8 mouse cellular contexts compared by ENCODE assay signal in the genomic region with DNA sequence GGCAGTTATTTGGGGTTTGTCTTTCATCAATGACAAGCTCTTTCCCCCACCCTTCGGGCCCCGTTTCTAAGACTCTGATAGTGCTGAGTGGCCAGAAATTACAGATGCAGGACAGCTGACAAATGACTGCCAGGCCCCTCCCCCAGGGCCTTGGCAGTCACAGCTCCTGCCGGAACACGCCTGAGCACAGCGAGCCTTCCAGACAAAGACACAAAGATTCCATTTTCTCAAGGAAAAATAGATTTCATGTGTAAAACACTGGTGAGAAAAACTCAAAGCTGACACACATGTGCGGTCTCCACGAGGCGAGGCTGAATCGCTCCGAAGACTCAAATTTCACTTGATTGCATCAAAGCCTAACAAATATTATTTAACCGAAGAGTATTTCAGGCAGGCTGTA.
DNase-seq lines count a peak whose midpoint lies in the region; ATAC-seq and TF ChIP-seq lines count a peak whose summit lies in the region.

No protein-coding gene starts in this region.

- TF ChIP-seq CTCF in CH12.LX (conservative IDR thresholded peaks at IDR 0.05 in 1 of 2, IDR thresholded peaks at IDR 0.05 in 1 of 2; ENCODE audit: low read depth in 2 of 2, low read length in 2 of 2), result no peak

- ATAC-seq in stomach, embryonic 15.5 days (ENCODE audit: insufficient read depth, low FRiP score, low read depth), result peak; percentile 88
- ATAC-seq in megakaryocyte, adult 5-6 weeks (ENCODE audit: poor library complexity, severe bottlenecking), result no peak

- H3K36me3 ChIP-seq in CH12.LX (replicated peaks in 1 of 2; ENCODE audit: control insufficient read depth in 1 of 2, insufficient read depth in 1 of 2, low read length in 1 of 2), result peaks cover 0 to 16% of the 10 kb centered on the region in 2 experiments
- peaks cover 40% of the 10 kb centered on the region for H3K36me3 ChIP-seq in hindbrain, embryonic 10.5 days
- no peaks in the 10 kb centered on the region for H3K36me3 ChIP-seq in stomach, embryonic 15.5 days

- H3K9me3 ChIP-seq in CH12.LX (replicated peaks; ENCODE audit: low read length), result no peaks in the 10 kb centered on the region
- no peaks in the 10 kb centered on the region for H3K9me3 ChIP-seq in hindbrain, embryonic 10.5 days
- H3K9me3 ChIP-seq in stomach, embryonic 15.5 days, result no peaks in the 10 kb centered on the region

- H3K4me2 ChIP-seq in CH12.LX (ENCODE audit: insufficient read depth, low read depth, poor library complexity, severe bottlenecking), result peak overlapping the region; percentile 90
- H3K4me2 ChIP-seq in stomach, embryonic 15.5 days, result peak overlapping the region; percentile 31

- 29% methylated on average over 11 of the region's 11 CpGs for WGBS in hindbrain, embryonic 10.5 days
- WGBS in stomach, embryonic 15.5 days, result 20% methylated on average over 11 of the region's 11 CpGs

- H3K9ac ChIP-seq in CH12.LX (ENCODE audit: insufficient read depth, low read depth), result peak overlapping the region; percentile 70
- no peak overlapping the region for H3K9ac ChIP-seq in stomach, embryonic 15.5 days

- no peaks in the 10 kb centered on the region for H3K27me3 ChIP-seq in CH12.LX (replicated peaks)
- no peaks in the 10 kb centered on the region for H3K27me3 ChIP-seq in hindbrain, embryonic 10.5 days (ENCODE audit: insufficient read depth, poor library complexity, severe bottlenecking)
- H3K27me3 ChIP-seq in stomach, embryonic 15.5 days (replicated peaks), result no peaks in the 10 kb centered on the region

- H3K4me1 ChIP-seq in CH12.LX (ENCODE audit: control insufficient read depth in 1 of 2, insufficient read depth in 2 of 2), result peaks cover 6 to 48% of the 10 kb centered on the region in 2 experiments; a peak in 3 of 4 replicates
- peaks cover 50% of the 10 kb centered on the region for H3K4me1 ChIP-seq in hindbrain, embryonic 10.5 days (replicated peaks)
- peaks cover 8% of the 10 kb centered on the region for H3K4me1 ChIP-seq in stomach, embryonic 15.5 days

- dilution Hi-C loops in CH12.LX (cut with MboI; ENCODE audit: extremely low pct_ligation_motif_present, extremely low pct_unique_long_range_greater_than_20kb, low sequenced_read_pairs), result no loop called here

- in situ Hi-C loops in CH12.LX (cut with MboI; ENCODE audit: low pct_ligation_motif_present, low pct_unique_long_range_greater_than_20kb, low sequenced_read_pairs), result no loop called here

- TF ChIP-seq EP300 in CH12.LX (IDR thresholded peaks at IDR 0.05; ENCODE audit: low read length), result peak; percentile 41; the same call in 1 of the 2 replicates

- peaks cover 2% of the 10 kb centered on the region for H3K79me2 ChIP-seq in CH12.LX (replicated peaks; ENCODE audit: control insufficient read depth, extremely low read depth, insufficient read depth, poor library complexity, severe bottlenecking)

- TF ChIP-seq POLR2A in CH12.LX (IDR thresholded peaks at IDR 0.05; ENCODE audit: low read depth, low read length), result peak; percentile 57

- no peak overlapping the region for H3K4me3 ChIP-seq in CH12.LX (replicated peaks in 1 of 3; ENCODE audit: low read depth in 2 of 3, low read length in 2 of 3, poor library complexity in 1 of 3)
- peak overlapping the region; percentile 24; the same call in 1 of the 2 replicates for H3K4me3 ChIP-seq in hindbrain, embryonic 10.5 days
- no peak overlapping the region; the same call in 1 of the 2 replicates for H3K4me3 ChIP-seq in stomach, embryonic 15.5 days (replicated peaks)

- TF ChIP-seq RAD21 in CH12.LX (IDR thresholded peaks at IDR 0.05; ENCODE audit: low read depth, low read length), result no peak

- peak overlapping the region; percentile 43; the same call in 1 of the 2 replicates for H3K27ac ChIP-seq in CH12.LX (ENCODE audit: insufficient read depth, low read depth)
- H3K27ac ChIP-seq in hindbrain, embryonic 10.5 days, result peak overlapping the region; percentile 91
- peak overlapping the region; percentile 79 for H3K27ac ChIP-seq in stomach, embryonic 15.5 days

- DNase-seq in CH12.LX (ENCODE audit: extremely low read depth), result no peak
- peak; percentile 36 to 47 for DNase-seq in cerebellum, adult 18-20 months
- peak; percentile 67 for DNase-seq in forelimb bud, embryonic 11.5 days (ENCODE audit: low read depth, low spot score)
- peak; percentile 81 for DNase-seq in hindbrain, embryonic 10.5 days (ENCODE audit: low spot score)
- DNase-seq in layer of hippocampus, adult 9-11 months, result peak; percentile 69
- peak; percentile 49 to 83 for DNase-seq in lung, postnatal 4 days

TF ChIP-seq in CH12.LX, 34 proteins besides CTCF, POLR2A, EP300 and RAD21:
- TF ChIP-seq TBP (conservative IDR thresholded peaks at IDR 0.05; ENCODE audit: low read depth, low read length) (no peak), ETS1 (conservative IDR thresholded peaks at IDR 0.05; ENCODE audit: low read depth, low read length) (peak; percentile 70), POLR2AphosphoS2 (IDR thresholded peaks at IDR 0.05; ENCODE audit: low read depth, low read length) (no peak), BHLHE40 (IDR thresholded peaks at IDR 0.05; ENCODE audit: low read depth, low read length) (peak; percentile 64), USF2 (conservative IDR thresholded peaks at IDR 0.05; ENCODE audit: low read depth, low read length) (no peak), JUND (conservative IDR thresholded peaks at IDR 0.05; ENCODE audit: low read depth, low read length) (no peak; the same call in 1 of the 2 replicates), RCOR1 (conservative IDR thresholded peaks at IDR 0.05; ENCODE audit: low read depth, low read length) (no peak), MAFK (IDR thresholded peaks at IDR 0.05; ENCODE audit: insufficient replicate concordance, low read length) (peak; percentile 99), GABPA (IDR thresholded peaks at IDR 0.05; ENCODE audit: insufficient replicate concordance, low read depth, low read length) (no peak), USF1 (IDR thresholded peaks at IDR 0.05; ENCODE audit: low read depth, low read length) (no peak; the same call in 1 of the 2 replicates), MEF2A (IDR thresholded peaks at IDR 0.05; ENCODE audit: borderline replicate concordance, low read depth, low read length) (no peak), UBTF (IDR thresholded peaks at IDR 0.05; ENCODE audit: low read depth, low read length) (no peak), E2F4 (IDR thresholded peaks at IDR 0.05; ENCODE audit: insufficient replicate concordance, low read depth, low read length) (no peak), ZKSCAN1 (IDR thresholded peaks at IDR 0.05; ENCODE audit: borderline replicate concordance, low read depth, low read length) (no peak), NRF1 (IDR thresholded peaks at IDR 0.05; ENCODE audit: low read depth, low read length) (no peak), MXI1 (IDR thresholded peaks at IDR 0.05; ENCODE audit: low read depth, low read length) (peak; percentile 49; the same call in 1 of the 2 replicates), ZNF384 (IDR thresholded peaks at IDR 0.05; ENCODE audit: low read depth, low read length) (peak; percentile 50; the same call in 1 of the 2 replicates), ZMIZ1 (IDR thresholded peaks at IDR 0.05; ENCODE audit: low read depth, low read length) (no peak; the same call in 1 of the 2 replicates), MAX (IDR thresholded peaks at IDR 0.05; ENCODE audit: low read length) (peak; percentile 60; the same call in 1 of the 2 replicates), CHD1 (IDR thresholded peaks at IDR 0.05; ENCODE audit: low read depth, low read length) (0 out of 2 replicates have a peak, but pooled peaks have one; percentile 30), SIN3A (IDR thresholded peaks at IDR 0.05; ENCODE audit: low read length) (peak; percentile 71), MAZ (IDR thresholded peaks at IDR 0.05; ENCODE audit: low read depth, low read length) (peak; percentile 40; the same call in 1 of the 2 replicates), IRF4 (IDR thresholded peaks at IDR 0.05; ENCODE audit: low read depth, low read length) (no peak), HCFC1 (IDR thresholded peaks at IDR 0.05; ENCODE audit: low read depth, low read length) (0 out of 2 replicates have a peak, but pooled peaks have one; percentile 16), NELFE (IDR thresholded peaks at IDR 0.05; ENCODE audit: low read depth, low read length) (0 out of 2 replicates have a peak, but pooled peaks have one; percentile 31), ELF1 (IDR thresholded peaks at IDR 0.05; ENCODE audit: low read depth, low read length) (0 out of 2 replicates have a peak, but pooled peaks have one; percentile 10), PAX5 (IDR thresholded peaks at IDR 0.05; ENCODE audit: low read length) (no peak), TCF12 (IDR thresholded peaks at IDR 0.05; ENCODE audit: low read depth, low read length) (peak; percentile 69), KAT2A (IDR thresholded peaks at IDR 0.05; ENCODE audit: insufficient replicate concordance, low read length) (0 out of 2 replicates have a peak, but pooled peaks have one; percentile 20), MYC (IDR thresholded peaks at IDR 0.05; ENCODE audit: low read depth, low read length) (no peak), SMC3 (IDR thresholded peaks at IDR 0.05; ENCODE audit: low read depth, low read length) (no peak), JUN (IDR thresholded peaks at IDR 0.05; ENCODE audit: insufficient read depth, low read depth, low read length) (no peak), CHD2 (IDR thresholded peaks at IDR 0.05; ENCODE audit: low read length) (peak; percentile 69; the same call in 1 of the 2 replicates), ZC3H11A (IDR thresholded peaks at IDR 0.05; ENCODE audit: low read depth, low read length) (no peak)
